Mouse (Mus musculus): ENCODE data around the gene Zcchc13. TPM values are rescaled to one million over a fixed set of nuclear protein-coding genes. Genes with fewer than 3 reads are reported as not detected.

The Zcchc13 gene
- not detected in 2 replicates for polyA plus RNA-seq (2015; fragmentation: Nextera tagmentation; extraction: Ambion mirVana)

DNA sequence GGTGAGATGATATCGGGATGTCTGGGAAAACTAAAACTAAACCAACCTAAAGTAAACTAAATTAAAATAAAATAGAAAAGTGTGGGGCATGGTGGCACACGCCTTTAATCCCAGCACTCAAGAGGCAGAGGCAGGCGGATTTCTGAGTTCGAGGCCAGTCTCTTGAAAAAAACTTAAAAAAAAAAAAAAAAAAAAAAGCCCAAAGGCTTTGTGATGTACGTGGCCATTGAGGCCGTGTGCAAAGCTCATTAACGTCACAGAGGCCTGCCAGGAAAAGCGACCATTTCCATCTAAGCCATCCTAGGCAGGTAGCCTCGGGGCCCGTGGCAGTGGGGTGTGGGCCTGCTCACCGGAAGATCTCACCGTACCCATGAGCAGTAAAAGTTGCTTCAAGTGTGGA lies at the start of gene Zcchc13:
Gene Zcchc13 (plus strand): TSS at position 284 of the 400 bp plus-strand sequence.

Other genes with a start within 250 kb of the Zcchc13 start
- gene Tsx, start 216.1 kb upstream of the Zcchc13 start, polyA plus RNA-seq (2015; fragmentation: Nextera tagmentation; extraction: Ambion mirVana): 0.22 TPM in 1 of 2 replicates, not detected in the other
- not detected in 2 replicates for gene Gm26992, start 208.6 kb upstream of the Zcchc13 start, polyA plus RNA-seq (2015; fragmentation: Nextera tagmentation; extraction: Ambion mirVana)
- gene Slc16a2, start 191.4 kb downstream of the Zcchc13 start, polyA plus RNA-seq (2015; fragmentation: Nextera tagmentation; extraction: Ambion mirVana): 9.3 and 13.4 TPM in 2 replicates